Mouse (Mus musculus) ovary, adult 10 weeks (tissue): ENCODE data around the gene Trappc1. TPM values are rescaled to one million over a fixed set of nuclear protein-coding genes. Genes with fewer than 3 reads are reported as not detected.

Experiments
- polyA plus RNA-seq: library from polyadenylated mRNA; stranded (reverse); fragments of 350-450 nt; fragmentation: Illumina TruSeq; extraction: RNeasy Lipid Tissue Mini Kit (QIAGEN cat#74804); gene quantifications from one replicate; pipeline ENCODE4 v1.2.3, GENCODE M21; 2014

Gene Trappc1
- polyA plus RNA-seq, result 40.0 TPM

GRCm38 (mm10) chr11:69323667-69324111, at the start of gene Trappc1, which contains the start of gene Cntrob:
TSS of gene Trappc1 (plus strand) at chr11:69323980.
TSS of gene Cntrob (minus strand) at chr11:69323775.

GRCm38 (mm10) chr11:69325628-69326407, 2.0 kb downstream of the Trappc1 start, which contains the start of gene Kcnab3:
TSS of gene Kcnab3 (plus strand) at chr11:69326258.

GRCm38 (mm10) chr11:69340161-69341131, 16.7 kb downstream of the Trappc1 start, which contains the start of gene Rnf227:
TSS of gene Rnf227 (plus strand) at chr11:69340461.

GRCm38 (mm10) chr11:69369215-69369989, 45.6 kb downstream of the Trappc1 start, which contains the start of gene Chd3:
TSS of gene Chd3 (minus strand) at chr11:69369406.

Other genes with a start within 250 kb of the Trappc1 start
- 63.5 TPM for gene Vamp2, start 235.5 kb upstream of the Trappc1 start, polyA plus RNA-seq
- gene Per1, start 228.8 kb upstream of the Trappc1 start, polyA plus RNA-seq, result 0.29 TPM
- gene Hes7, start 203.6 kb upstream of the Trappc1 start, polyA plus RNA-seq, result not detected
- gene 9130213A22Rik, start 201.4 kb upstream of the Trappc1 start, polyA plus RNA-seq, result not detected
- not detected for gene Aloxe3, start 198.1 kb upstream of the Trappc1 start, polyA plus RNA-seq
- gene Alox12b, start 167.0 kb upstream of the Trappc1 start, polyA plus RNA-seq, result not detected
- gene Alox8, start 126.1 kb upstream of the Trappc1 start, polyA plus RNA-seq, result not detected
- 0.97 TPM for gene Gucy2e, start 86.9 kb upstream of the Trappc1 start, polyA plus RNA-seq
- gene Cntrob, start 205 bp upstream of the Trappc1 start, polyA plus RNA-seq, result 2.4 TPM
- 6.8 TPM for gene Kcnab3, start 2.3 kb downstream of the Trappc1 start, polyA plus RNA-seq
- 15.5 TPM for gene Rnf227, start 16.5 kb downstream of the Trappc1 start, polyA plus RNA-seq
- 13.1 TPM for gene Chd3, start 45.4 kb downstream of the Trappc1 start, polyA plus RNA-seq
- gene Naa38, start 71.5 kb downstream of the Trappc1 start, polyA plus RNA-seq, result 3.6 TPM
- gene Cyb5d1, start 71.7 kb downstream of the Trappc1 start, polyA plus RNA-seq, result 42.1 TPM
- gene Tmem88, start 74.3 kb downstream of the Trappc1 start, polyA plus RNA-seq, result 0.88 TPM
- 8.6 TPM for gene Kdm6b, start 89.7 kb downstream of the Trappc1 start, polyA plus RNA-seq
- 0.48 TPM for gene Dnah2, start 225.1 kb downstream of the Trappc1 start, polyA plus RNA-seq
- 1.6 TPM for gene Efnb3, start 236.2 kb downstream of the Trappc1 start, polyA plus RNA-seq